Mouse (Mus musculus) urinary bladder, adult 2 months (tissue): ENCODE measurements around the gene Ctc1. TPM values are rescaled to one million over a fixed set of nuclear protein-coding genes. Genes with fewer than 3 reads are reported as not detected.
"Not testable (repeated sequence)": the region's sequence is repeated elsewhere in the genome, so short reads cannot be mapped to it uniquely, and the experiment has no call there.

ENCODE experiments used
- DNase-seq: peaks from one replicate; pipeline ENCODE4 v3.0.0; 2022; ENCODE audit warnings: low spot score
- polyA plus RNA-seq: library from polyadenylated mRNA; depleted of rRNA; stranded (reverse); fragments of >200 nt; gene quantifications from 2 replicates; pipeline ENCODE4 v1.2.3, GENCODE M21; 2012; rRNA removed

Gene Ctc1
- polyA plus RNA-seq, result 26.3 and 29.0 TPM in 2 replicates

DNA sequence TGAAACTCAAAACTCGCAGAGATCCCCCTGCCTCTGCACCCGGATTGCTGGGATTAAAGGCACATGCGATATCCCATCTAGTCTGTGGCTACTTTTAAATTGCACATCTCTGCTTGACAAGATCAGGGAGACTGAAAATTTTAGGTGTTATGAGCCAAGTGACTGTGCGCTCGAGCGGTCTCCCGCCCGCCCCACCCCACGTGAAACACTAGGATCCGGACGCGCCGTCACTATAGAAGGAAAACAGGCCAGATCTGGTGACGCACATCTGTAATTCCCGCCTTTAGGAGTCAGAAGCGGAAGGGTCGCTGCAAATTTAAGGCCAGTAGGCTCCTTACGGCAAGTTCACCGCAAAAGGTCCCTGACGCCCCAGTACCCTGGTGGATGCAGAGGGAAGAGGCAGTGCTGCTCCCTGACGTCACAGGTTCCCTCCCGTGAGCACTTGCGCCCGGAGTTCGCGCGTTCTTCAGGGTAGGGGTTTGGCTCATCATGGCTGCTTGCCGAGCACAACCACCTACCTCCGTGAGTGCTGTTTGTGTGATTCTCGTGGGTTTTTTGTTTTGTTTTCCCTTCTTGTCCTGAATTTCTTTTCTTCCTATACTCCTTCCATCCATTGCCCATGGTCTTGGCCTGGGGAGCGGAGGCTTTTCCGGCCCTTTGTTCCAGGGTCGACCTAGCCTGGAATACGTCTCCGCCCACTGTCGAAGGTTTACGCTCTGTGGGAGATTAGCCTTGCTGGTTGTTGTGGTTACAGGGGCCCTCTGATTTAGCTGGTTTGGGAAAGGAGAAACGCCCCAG lies at the start of gene Ctc1:
Gene Ctc1, plus strand, starts transcription at position 268 of the 798 bp plus-strand sequence.
- DNase-seq, result peak; percentile 74

- DNase-seq, result no peak
Measured at GRCm38 (mm10) chr11:68966554-68966953, 49.2 kb upstream of the Ctc1 start.

- peak; percentile 81 for DNase-seq
Measured at GRCm38 (mm10) chr11:68967337-68968282, 48.1 kb upstream of the Ctc1 start, which contains the start of gene Slc25a35. TSS of gene Slc25a35 (plus strand) at chr11:68968131.

GRCm38 (mm10) chr11:68968752-68969151 lies 47.0 kb upstream of the Ctc1 start:
- no peak for DNase-seq

DNA sequence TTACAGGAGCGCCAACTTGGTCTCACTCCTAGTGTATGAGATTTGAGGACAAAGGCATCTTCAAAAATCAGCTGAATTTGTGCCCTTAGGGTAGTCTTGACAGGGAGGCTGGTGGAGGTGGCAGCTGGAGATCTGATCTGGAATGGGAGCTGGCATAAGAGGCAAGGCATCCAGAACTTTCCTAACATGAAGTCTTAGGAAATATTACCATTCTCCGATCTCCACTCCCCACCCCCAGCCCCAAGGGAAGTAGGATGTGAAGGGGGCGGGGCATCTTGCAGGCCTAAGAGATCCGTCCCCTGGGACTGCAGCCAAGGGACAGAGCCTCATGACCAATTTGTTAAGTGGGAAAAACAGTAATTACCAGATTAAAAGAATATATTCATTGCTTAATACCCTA lies 45.5 kb upstream of the Ctc1 start:
- DNase-seq, result no peak

- DNase-seq, result peak; percentile 55
Measured at GRCm38 (mm10) chr11:68973250-68974058, 42.3 kb upstream of the Ctc1 start.

DNA sequence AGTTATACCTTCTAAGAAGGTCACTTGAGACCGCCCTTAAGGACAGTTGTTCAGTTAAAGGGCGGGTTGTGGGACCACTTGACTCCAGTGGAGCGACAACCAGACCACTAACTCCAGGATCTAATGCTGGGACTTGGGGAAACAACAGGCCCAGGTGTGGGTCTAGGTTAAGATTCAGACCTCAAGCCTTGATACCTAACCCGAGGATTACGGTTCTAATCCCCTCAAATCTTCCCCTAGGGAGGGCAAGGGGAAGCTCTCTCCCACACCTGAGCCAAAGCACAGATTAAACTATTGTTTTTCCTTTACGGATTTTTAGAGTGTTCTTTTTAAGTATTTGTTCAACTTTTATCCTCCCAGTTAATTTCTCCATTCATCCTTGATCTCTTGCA lies 41.7 kb upstream of the Ctc1 start:
- DNase-seq, result no peak

GRCm38 (mm10) chr11:68975085-68975484 lies 40.6 kb upstream of the Ctc1 start, which contains the start of gene Rangrf:
TSS of gene Rangrf (minus strand) at chr11:68975185.
- no peak for DNase-seq

GRCm38 (mm10) chr11:68975601-68976000 lies 40.1 kb upstream of the Ctc1 start:
- DNase-seq, result no peak

DNA sequence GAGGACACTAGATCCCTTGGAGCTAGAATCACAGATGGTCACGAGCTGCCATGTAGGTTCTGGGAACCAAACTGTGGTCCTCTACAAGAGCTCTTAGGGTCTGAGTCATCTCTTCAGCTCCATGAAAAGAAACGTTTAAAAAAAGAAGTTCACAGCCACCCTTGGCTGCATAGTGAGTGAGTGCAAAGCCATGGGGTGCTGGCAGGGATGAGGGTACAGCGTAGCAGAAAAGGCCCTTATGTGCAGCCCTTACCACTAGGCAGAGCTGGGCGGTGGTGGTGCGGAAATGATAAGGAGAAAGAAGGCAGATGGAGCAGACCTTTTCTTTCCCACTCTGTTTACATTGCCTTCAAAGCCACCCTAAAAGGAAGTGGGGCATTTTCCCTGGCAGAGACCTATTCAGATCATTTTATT lies 36.4 kb upstream of the Ctc1 start:
- no peak for DNase-seq

DNA sequence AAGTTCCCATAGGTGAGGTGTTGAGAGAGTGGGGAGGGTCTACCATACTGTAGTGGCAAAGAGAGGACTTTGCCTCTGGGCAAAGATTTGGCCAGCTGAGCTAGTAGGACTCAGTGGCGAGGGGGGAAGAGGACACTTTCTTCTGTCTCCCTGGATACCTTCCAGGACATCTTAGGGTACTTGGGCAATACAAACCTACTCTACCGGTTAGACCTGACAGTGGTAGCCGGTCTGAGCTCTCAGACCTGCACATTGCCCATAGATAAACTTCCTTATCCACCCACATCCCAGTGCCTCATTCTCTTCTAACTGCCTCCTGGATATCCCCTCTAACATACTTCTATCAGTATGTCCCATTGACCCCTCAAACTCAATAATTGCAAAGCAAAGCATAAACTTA lies 34.8 kb upstream of the Ctc1 start:
- DNase-seq, result no peak

DNA sequence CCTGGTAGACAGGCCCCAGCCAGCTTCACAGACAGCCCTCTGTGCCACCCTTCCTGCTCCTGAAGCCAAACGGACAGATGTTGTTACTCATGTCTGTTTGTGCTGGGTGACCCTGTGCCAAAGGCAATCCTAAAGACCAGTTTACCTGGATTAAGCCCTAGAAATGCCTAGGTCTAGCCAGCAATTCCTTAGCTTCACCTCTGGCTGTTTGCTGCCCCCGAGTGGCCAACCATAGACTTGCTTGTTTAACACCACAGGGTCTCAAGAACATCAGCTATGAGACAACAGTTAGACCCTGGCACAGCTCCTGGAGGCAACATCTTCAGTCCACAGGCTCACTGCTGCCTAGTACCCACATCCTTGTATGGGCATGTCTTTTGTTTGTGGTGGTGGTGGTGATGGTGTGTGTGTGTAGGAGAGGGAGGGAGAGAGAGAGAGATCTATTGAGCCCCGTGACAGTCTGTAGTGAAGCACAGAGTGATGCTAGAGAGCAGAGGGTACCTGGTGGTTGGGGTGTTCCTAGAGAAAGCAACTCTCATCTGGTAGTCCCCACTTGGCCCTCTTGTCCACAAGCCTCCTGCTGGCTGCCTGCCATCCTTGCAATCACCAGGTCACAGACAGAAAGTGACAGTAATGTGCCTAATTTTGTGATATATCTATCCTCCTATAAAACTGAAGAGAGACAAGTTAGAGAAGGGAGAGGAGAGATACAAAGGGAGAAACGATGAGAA lies 32.9 kb upstream of the Ctc1 start:
- peak; percentile 63 for DNase-seq

GRCm38 (mm10) chr11:68987365-68987882 lies 28.3 kb upstream of the Ctc1 start:
- no peak for DNase-seq

DNA sequence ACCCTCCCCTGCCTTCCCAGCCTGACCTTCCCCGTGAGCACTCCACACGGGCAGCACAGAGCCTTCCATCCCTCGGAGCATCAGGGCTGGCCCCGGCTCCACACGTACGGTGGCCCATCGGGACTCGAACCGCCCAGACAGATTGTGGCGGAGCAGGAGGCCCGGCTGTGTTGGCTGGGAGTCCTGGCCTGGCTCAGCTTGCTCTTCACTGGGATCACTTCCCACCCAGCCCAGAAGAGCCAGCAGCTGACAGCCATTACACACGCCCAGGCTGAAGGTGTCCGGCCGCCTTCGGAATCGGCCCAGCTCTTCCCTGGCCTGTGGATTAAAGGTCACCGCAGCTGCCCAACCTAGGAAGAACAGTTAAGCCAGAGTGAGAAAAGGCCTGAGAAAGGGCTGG lies 27.4 kb upstream of the Ctc1 start:
- DNase-seq, result no peak

DNA sequence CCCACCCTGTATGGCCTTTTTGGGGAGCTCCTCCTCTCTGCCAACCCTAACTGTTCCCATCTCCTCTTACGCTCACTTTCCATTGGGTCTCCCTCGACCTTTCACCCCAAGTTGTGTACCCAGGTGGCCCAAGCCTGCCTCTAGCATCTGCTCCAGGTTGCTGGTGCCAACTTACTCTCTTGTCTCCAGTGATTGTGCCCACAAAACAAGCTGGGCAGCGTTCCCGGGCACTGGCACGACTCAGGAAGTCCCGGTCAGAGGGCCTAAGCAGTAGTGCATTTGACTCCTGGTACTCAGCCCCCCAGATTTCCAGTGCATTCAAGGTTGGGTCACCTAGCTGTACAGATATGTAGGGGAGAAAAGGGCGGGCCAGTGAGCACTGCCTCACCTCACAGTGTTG lies 22.6 kb upstream of the Ctc1 start:
- DNase-seq, result no peak

GRCm38 (mm10) chr11:68994377-68994776 lies 21.3 kb upstream of the Ctc1 start:
- no peak for DNase-seq

DNA sequence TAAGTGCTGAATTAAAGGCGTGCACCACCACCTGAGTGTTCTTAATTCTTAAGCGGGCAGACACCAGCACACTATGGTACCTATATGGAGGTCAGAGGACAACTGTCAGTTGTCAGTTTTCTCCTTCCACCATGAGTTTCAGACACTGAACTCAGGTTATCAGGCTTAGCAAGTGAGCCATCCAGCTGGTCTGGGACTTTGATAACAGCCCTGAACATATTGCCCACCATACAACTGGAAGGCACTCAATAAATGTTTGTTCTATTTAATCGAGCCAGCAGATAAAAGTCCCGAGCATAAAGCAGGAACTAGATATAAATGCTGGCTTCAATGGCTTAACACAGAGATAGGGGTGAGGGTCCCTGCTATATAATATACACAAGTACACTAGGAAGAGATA lies 18.6 kb upstream of the Ctc1 start:
- DNase-seq, result no peak

DNA sequence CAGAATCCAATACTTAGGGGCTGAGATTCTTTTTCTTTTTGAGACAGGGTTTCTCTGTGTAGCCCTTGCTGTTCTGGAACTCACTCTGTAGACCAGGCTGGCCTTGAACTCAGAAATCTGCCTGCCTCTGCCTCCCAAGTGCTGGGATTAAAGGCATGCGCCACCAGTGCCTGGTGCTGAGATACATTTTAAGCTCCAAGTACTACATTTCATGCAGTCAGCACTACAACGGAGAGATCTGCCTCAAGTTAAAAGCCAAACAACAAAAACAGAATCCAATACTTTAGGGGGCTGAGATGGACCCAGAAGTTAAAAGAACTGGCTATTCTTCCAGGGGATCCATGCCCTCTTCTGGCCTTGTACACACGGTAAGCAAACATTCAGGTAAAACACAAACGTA lies 12.9 kb upstream of the Ctc1 start:
- not testable (repeated sequence) for DNase-seq

DNA sequence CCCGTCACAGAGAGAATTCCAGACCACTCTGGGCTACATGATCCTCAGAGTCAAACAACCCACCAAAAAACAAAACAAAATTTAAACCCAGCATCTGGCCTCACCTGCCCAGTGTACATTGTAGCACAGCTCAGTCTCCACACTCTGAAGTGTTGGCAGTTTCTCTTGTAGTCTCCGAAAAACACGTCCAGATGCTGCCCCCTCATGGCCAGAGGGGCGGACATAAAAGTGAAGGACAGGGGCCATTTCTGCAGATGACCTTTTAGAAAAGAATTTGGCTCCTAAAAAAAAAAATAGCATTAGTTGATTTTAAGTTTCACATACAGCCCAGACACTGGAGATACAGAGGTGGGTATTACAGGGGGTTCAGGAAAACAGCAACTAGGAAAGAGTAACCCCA lies 12.1 kb upstream of the Ctc1 start:
- no peak for DNase-seq

DNA sequence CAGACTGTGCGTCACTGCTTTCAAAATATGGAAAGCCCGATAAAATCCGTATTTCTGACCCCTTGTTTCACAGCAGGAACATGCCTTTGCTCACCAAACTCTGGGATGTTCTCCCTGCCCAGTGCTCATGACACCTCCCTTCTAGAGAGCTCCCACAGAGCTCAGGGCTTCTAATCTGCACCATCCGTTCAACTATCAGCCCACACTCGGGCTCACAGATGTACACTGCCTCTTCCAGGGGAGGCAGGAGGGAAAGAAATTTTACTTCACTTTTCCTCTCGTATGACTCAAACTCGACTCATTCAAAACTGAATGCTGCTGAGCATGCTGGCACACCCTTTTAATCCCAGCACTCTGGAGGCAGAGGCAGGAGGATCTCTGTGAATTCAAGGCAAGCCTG lies 10.5 kb upstream of the Ctc1 start:
- no peak for DNase-seq

DNA sequence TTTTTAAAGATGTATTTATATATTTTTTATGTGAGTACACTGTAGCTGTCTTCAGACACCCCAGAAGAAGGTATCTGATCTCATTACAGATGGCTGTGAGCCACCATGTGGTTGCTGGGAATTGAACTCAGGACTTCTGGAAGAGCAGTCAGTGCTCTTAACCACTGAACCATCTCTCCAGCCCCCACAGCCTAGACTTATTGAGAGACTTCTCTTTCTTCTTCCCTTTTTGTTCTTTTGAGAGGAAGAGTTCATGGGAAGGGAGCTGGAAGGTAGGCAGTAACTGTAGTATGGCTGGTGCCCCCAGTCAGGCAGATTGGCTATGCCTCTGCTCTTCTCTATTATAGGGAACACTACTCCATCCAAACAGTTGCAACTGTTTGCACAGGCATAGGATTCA lies 9.1 kb upstream of the Ctc1 start:
- not testable (repeated sequence) for DNase-seq
